9 mouse cellular contexts compared by ENCODE assay signal in genomic region chr2:28621664-28622171, GRCm38 (mm10). TPM values are rescaled to one million over a fixed set of nuclear protein-coding genes. Genes with fewer than 3 reads are reported as not detected.
DNase-seq lines count a peak whose midpoint lies in the region; ATAC-seq lines count a peak whose summit lies in the region.
"Had no signal": no experiment of that assay in that cellular context is flagged by ENCODE, and none has a peak within 500 bp of the region (broad histone marks: within the 10 kb centered on the region; RNA-seq: fewer than 3 reads in every experiment).

Gene Gfi1b, minus strand, starts transcription at chr2:28621982.

- ATAC-seq in heart, embryonic 15.5 days (replicated peaks; ENCODE audit: insufficient number of reproducible peaks, insufficient read depth, low FRiP score, low read depth): peak; percentile 51; the same call in 1 of the 2 replicates
- ATAC-seq in activated CD4-positive, CD25-positive, alpha-beta regulatory T cell, adult 4 months: no peak

- peak within 1 kb of the TSS; percentile 4; the same call in 1 of the 2 replicates for H3K4me2 ChIP-seq in heart, embryonic 15.5 days

- peaks cover 18% of the 10 kb centered on the region for H3K4me1 ChIP-seq in heart, embryonic 15.5 days (replicated peaks)

- H3K4me3 ChIP-seq in heart, embryonic 15.5 days: no peak within 1 kb of the TSS

- no peak within 1 kb of the TSS for H3K9ac ChIP-seq in heart, embryonic 15.5 days

- no peaks in the 10 kb centered on the region for H3K9me3 ChIP-seq in heart, embryonic 15.5 days (replicated peaks)

- peak; percentile 55 for DNase-seq in adrenal gland, postnatal 14 days
- no peak for DNase-seq in adrenal gland, adult 18-20 months (ENCODE audit: low spot score in 2 of 2)
- peak; percentile 81 to 86 for DNase-seq in B cell, adult 2 months
- DNase-seq in lung, postnatal 4 days: peak; percentile 27 to 34
- no peak for DNase-seq in layer of hippocampus, adult 18-20 months (ENCODE audit: low spot score in 2 of 2)
- DNase-seq in urinary bladder, postnatal 14 days (ENCODE audit: low spot score): no peak

- no peaks in the 10 kb centered on the region for H3K36me3 ChIP-seq in heart, embryonic 15.5 days

- H3K27ac ChIP-seq in heart, embryonic 15.5 days: no peak within 1 kb of the TSS

- 5% methylated on average over 16 of the region's 16 CpGs for WGBS in heart, embryonic 15.5 days

- peaks cover 22% of the 10 kb centered on the region for H3K27me3 ChIP-seq in heart, embryonic 15.5 days

RNA-seq across cellular contexts. Expression of gene Gfi1b, which starts in this region (rescaled TPM):
- total RNA-seq in adrenal gland, postnatal 14 days (2021): 2.1 TPM in 1 of 2 replicates, not detected in the other
- total RNA-seq in adrenal gland, adult 18-20 months (2021): not detected
- 0.25 and 1.5 TPM in 2 replicates for polyA plus RNA-seq in heart, embryonic 15.5 days (2015; fragmentation: Nextera tagmentation; extraction: Ambion mirVana)
- polyA plus RNA-seq in activated CD4-positive, CD25-positive, alpha-beta regulatory T cell, adult 4 months (2017; shearing (Covaris generic)): under 1 TPM; 0.20 to 0.85 TPM
- not detected for total RNA-seq in layer of hippocampus, adult 18-20 months (2021)
- polyA plus RNA-seq: C2C12 had no signal

Comparison
In these comparisons a context has a peak if more than half of its experiments do, and no peak if none do; other contexts are left out.
1. DNase-seq: peak in adrenal gland, postnatal 14 days (single experiment), B cell, adult 2 months (2 of 2) and lung, postnatal 4 days (2 of 2); none in adrenal gland, adult 18-20 months (0 of 2), layer of hippocampus, adult 18-20 months (0 of 2) and urinary bladder, postnatal 14 days (single experiment).